Mouse (Mus musculus): ENCODE data around the gene Cpm. TPM values are rescaled to one million over a fixed set of nuclear protein-coding genes. Genes with fewer than 3 reads are reported as not detected.

Gene Cpm
- total RNA-seq, 1 experiment = 4.8 TPM

DNA sequence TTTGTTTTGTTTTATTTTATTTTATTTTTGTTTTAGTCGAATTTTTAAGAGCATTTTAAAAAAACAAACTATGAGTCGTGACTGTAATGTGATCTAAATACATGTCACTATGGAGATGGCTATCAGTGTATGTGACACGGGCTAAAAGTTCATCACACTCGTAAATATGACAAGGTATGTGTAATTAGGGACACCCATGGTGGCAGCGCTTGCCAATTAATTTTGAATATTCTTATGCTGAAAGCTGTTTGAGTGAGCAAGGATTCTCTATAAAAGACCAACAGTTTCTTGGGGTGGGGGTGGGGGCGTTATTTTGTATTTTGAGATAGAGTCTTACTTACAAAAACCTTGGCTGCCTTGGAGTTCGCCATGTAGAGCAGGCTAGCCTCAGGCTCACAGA lies 96.4 kb downstream of the Cpm start:
- TF ChIP-seq ZNF384 (IDR thresholded peaks at IDR 0.05; ENCODE audit: low read depth, low read length) (no peak), ZC3H11A (IDR thresholded peaks at IDR 0.05; ENCODE audit: borderline replicate concordance, low read depth, low read length) (no peak), MAFK (IDR thresholded peaks at IDR 0.05; ENCODE audit: insufficient read depth, low read depth, low read length) (no peak), HCFC1 (IDR thresholded peaks at IDR 0.05; ENCODE audit: borderline replicate concordance, insufficient read depth, low read length) (no peak), CHD2 (IDR thresholded peaks at IDR 0.05; ENCODE audit: low read depth, low read length) (no peak)
- in situ Hi-C loops (cut with MboI; ENCODE audit: low sequenced_read_pairs in 2 of 2, unreplicated experiment in 2 of 2) = no loop called here
- no peak for DNase-seq (ENCODE audit: low read depth, low spot score)
- no peaks in the 10 kb centered on the region for H3K4me1 ChIP-seq (ENCODE audit: control insufficient read depth in 2 of 2, insufficient read depth in 2 of 2, low read length in 2 of 2, poor library complexity in 1 of 2)
- no peaks in the 10 kb centered on the region for H3K9me3 ChIP-seq (ENCODE audit: control insufficient read depth, insufficient read depth, low read depth, low read length)
- H3K9ac ChIP-seq (ENCODE audit: insufficient read depth, low read depth, low read length, poor library complexity, severe bottlenecking) = no peak overlapping the region
- H3K27ac ChIP-seq (ENCODE audit: insufficient read depth, low read depth, low read length, poor library complexity, severe bottlenecking) = no peak overlapping the region
- no peaks in the 10 kb centered on the region for H3K36me3 ChIP-seq (ENCODE audit: control insufficient read depth, insufficient read depth, low read length, poor library complexity, severe bottlenecking)
- H3K4me3 ChIP-seq (ENCODE audit: insufficient read depth in 1 of 2, low read depth in 1 of 2, low read length in 2 of 2, poor library complexity in 1 of 2, severe bottlenecking in 1 of 2) = no peak overlapping the region

DNA sequence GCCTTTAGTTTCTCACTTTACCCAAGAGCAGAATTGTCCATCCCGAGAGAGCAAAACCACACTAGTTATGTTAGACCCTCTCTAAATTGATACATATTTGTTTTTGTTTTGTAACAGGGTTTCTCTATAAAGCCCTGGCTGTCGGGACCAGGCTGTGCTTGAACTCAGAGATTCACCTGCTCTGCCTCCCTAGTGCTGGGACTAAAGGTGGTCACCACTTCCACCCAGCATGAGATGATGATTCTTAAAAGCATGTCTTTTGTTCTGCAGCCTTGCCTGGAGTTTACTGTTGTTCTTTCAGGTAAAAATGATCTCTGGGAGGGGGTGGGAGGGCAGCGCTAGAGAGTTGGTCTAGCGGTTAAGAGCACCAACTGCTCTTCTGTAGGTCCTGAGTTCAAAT lies 97.0 kb downstream of the Cpm start:
- H3K36me3 ChIP-seq (ENCODE audit: control insufficient read depth, insufficient read depth, low read length, poor library complexity, severe bottlenecking) = no peaks in the 10 kb centered on the region

DNA sequence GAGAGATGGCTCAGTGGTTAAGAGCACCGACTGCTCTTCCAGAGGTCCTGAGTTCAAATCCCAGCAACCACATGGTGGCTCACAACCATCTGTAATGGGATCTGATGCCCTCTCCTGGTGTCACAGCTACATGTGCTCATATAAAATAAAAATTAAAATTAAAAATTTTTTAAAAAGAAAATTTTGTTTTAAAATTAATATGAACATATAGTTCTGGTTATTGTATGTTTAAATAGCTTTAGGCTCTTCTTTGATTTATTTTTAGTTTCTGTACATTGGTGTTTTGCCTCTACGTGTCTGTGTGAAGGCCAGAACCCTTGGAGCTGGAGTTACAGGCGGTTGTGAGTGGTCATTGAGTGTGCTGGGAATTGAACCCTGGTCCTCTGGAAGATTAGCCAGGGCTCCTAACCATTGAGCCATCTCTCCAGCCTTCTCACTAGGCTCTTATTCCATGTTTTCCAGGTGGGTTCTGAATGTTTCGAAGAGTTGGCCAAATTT lies 97.6 kb downstream of the Cpm start:
- TF ChIP-seq HCFC1 (IDR thresholded peaks at IDR 0.05; ENCODE audit: borderline replicate concordance, insufficient read depth, low read length) (no peak), ZNF384 (IDR thresholded peaks at IDR 0.05; ENCODE audit: low read depth, low read length) (no peak), CHD2 (IDR thresholded peaks at IDR 0.05; ENCODE audit: low read depth, low read length) (no peak), ZC3H11A (IDR thresholded peaks at IDR 0.05; ENCODE audit: borderline replicate concordance, low read depth, low read length) (no peak), MAFK (IDR thresholded peaks at IDR 0.05; ENCODE audit: insufficient read depth, low read depth, low read length) (no peak)
- DNase-seq (ENCODE audit: low read depth, low spot score) = no peak
- Histone ChIP-seq H3K4me1 (ENCODE audit: control insufficient read depth in 2 of 2, insufficient read depth in 2 of 2, low read length in 2 of 2, poor library complexity in 1 of 2) (no peaks in the 10 kb centered on the region), H3K36me3 (ENCODE audit: control insufficient read depth, insufficient read depth, low read length, poor library complexity, severe bottlenecking) (no peaks in the 10 kb centered on the region), H3K27ac (ENCODE audit: insufficient read depth, low read depth, low read length, poor library complexity, severe bottlenecking) (no peak overlapping the region), H3K9ac (ENCODE audit: insufficient read depth, low read depth, low read length, poor library complexity, severe bottlenecking) (no peak overlapping the region), H3K9me3 (ENCODE audit: control insufficient read depth, insufficient read depth, low read depth, low read length) (no peaks in the 10 kb centered on the region), H3K4me3 (ENCODE audit: insufficient read depth in 1 of 2, low read depth in 1 of 2, low read length in 2 of 2, poor library complexity in 1 of 2, severe bottlenecking in 1 of 2) (no peak overlapping the region)
- in situ Hi-C loops (cut with MboI; ENCODE audit: low sequenced_read_pairs in 2 of 2, unreplicated experiment in 2 of 2) = no loop called here

More for the DNA sequence above, 97.0 kb downstream of the Cpm start:
- no peak overlapping the region for H3K4me3 ChIP-seq (ENCODE audit: insufficient read depth in 1 of 2, low read depth in 1 of 2, low read length in 2 of 2, poor library complexity in 1 of 2, severe bottlenecking in 1 of 2)
- DNase-seq (ENCODE audit: low read depth, low spot score) = no peak
- no peak overlapping the region for H3K9ac ChIP-seq (ENCODE audit: insufficient read depth, low read depth, low read length, poor library complexity, severe bottlenecking)
- H3K4me1 ChIP-seq (ENCODE audit: control insufficient read depth in 2 of 2, insufficient read depth in 2 of 2, low read length in 2 of 2, poor library complexity in 1 of 2) = no peaks in the 10 kb centered on the region
- no peak overlapping the region for H3K27ac ChIP-seq (ENCODE audit: insufficient read depth, low read depth, low read length, poor library complexity, severe bottlenecking)
- H3K9me3 ChIP-seq (ENCODE audit: control insufficient read depth, insufficient read depth, low read depth, low read length) = no peaks in the 10 kb centered on the region
- TF ChIP-seq ZC3H11A (IDR thresholded peaks at IDR 0.05; ENCODE audit: borderline replicate concordance, low read depth, low read length) = no peak
- no peak for TF ChIP-seq HCFC1 (IDR thresholded peaks at IDR 0.05; ENCODE audit: borderline replicate concordance, insufficient read depth, low read length)
- TF ChIP-seq CHD2 (IDR thresholded peaks at IDR 0.05; ENCODE audit: low read depth, low read length) = no peak
- TF ChIP-seq MAFK (IDR thresholded peaks at IDR 0.05; ENCODE audit: insufficient read depth, low read depth, low read length) = no peak
- no peak for TF ChIP-seq ZNF384 (IDR thresholded peaks at IDR 0.05; ENCODE audit: low read depth, low read length)
- in situ Hi-C loops (cut with MboI; ENCODE audit: low sequenced_read_pairs in 2 of 2, unreplicated experiment in 2 of 2) = no loop called here

DNA sequence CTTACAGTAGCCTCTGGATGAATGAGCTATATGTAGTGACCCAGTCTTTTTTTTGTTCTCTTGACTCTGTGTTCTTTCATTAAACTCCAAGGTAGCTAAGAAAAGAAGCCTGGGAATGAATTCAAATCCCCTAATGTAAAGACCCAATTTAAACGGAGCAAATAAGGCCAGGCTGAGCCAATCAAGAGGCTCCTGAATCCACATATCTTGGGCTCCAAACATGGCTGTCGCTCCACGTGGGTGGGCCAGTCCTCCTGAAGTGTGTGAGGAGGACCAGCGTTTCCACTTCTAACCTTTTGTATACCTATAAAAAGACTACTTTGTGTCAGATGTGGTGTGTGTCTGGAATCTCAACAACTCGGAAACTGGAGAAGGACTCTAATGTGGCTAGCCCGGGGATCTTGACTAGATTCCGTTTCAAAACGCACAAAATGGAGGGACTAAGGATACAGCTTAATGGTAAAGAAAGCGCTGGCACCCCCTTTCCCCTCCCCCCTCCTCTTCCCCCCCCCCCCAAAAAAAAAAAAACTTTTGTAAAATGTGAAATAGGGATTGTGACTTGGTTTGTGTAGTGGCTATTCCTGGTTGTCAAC lies 98.3 kb downstream of the Cpm start:
- no peak overlapping the region for H3K27ac ChIP-seq (ENCODE audit: insufficient read depth, low read depth, low read length, poor library complexity, severe bottlenecking)
- no peak for TF ChIP-seq CHD2 (IDR thresholded peaks at IDR 0.05; ENCODE audit: low read depth, low read length)
- TF ChIP-seq ZC3H11A (IDR thresholded peaks at IDR 0.05; ENCODE audit: borderline replicate concordance, low read depth, low read length) = no peak
- no peak for TF ChIP-seq HCFC1 (IDR thresholded peaks at IDR 0.05; ENCODE audit: borderline replicate concordance, insufficient read depth, low read length)
- no peak for TF ChIP-seq ZNF384 (IDR thresholded peaks at IDR 0.05; ENCODE audit: low read depth, low read length)
- TF ChIP-seq MAFK (IDR thresholded peaks at IDR 0.05; ENCODE audit: insufficient read depth, low read depth, low read length) = no peak
- H3K36me3 ChIP-seq (ENCODE audit: control insufficient read depth, insufficient read depth, low read length, poor library complexity, severe bottlenecking) = no peaks in the 10 kb centered on the region
- no peaks in the 10 kb centered on the region for H3K9me3 ChIP-seq (ENCODE audit: control insufficient read depth, insufficient read depth, low read depth, low read length)
- DNase-seq (ENCODE audit: low read depth, low spot score) = no peak
- in situ Hi-C loops (cut with MboI; ENCODE audit: low sequenced_read_pairs in 2 of 2, unreplicated experiment in 2 of 2) = no loop called here
- peaks cover 0 to 2% of the 10 kb centered on the region in 2 experiments; a peak in 1 of 4 replicates for H3K4me1 ChIP-seq (ENCODE audit: control insufficient read depth in 2 of 2, insufficient read depth in 2 of 2, low read length in 2 of 2, poor library complexity in 1 of 2)
- H3K4me3 ChIP-seq (ENCODE audit: insufficient read depth in 1 of 2, low read depth in 1 of 2, low read length in 2 of 2, poor library complexity in 1 of 2, severe bottlenecking in 1 of 2) = no peak overlapping the region
- H3K9ac ChIP-seq (ENCODE audit: insufficient read depth, low read depth, low read length, poor library complexity, severe bottlenecking) = no peak overlapping the region
